Mouse (Mus musculus) liver, adult 2 months (tissue): ENCODE measurements around the gene Slfn9. TPM values are rescaled to one million over a fixed set of nuclear protein-coding genes. Genes with fewer than 3 reads are reported as not detected.
A peak's percentile ranks its signal among the peaks of the same experiment; 100 is the strongest.
"Not testable (repeated sequence)": the region's sequence is repeated elsewhere in the genome, so short reads cannot be mapped to it uniquely, and the experiment has no call there.

Source experiments
- DNase-seq: peaks from one replicate; pipeline ENCODE4 v3.0.0-alpha.2; 2011; ENCODE audit warnings: low read depth, low spot score; ENCODE audit errors: extremely low read depth
- H3K27ac ChIP-seq: fragments of 200-500 bp; replicated peaks from 2 replicates; pipeline ENCODE4 v1.5.1; 2012; ENCODE audit warnings: low read depth, mild to moderate bottlenecking, control low read depth, inconsistent platforms, low read length; ENCODE audit not compliant: insufficient read depth
- H3K27me3 ChIP-seq: fragments of 200-500 bp; 2 replicates; pipeline ENCODE4 v1.6.1; 2012; ENCODE audit warnings: mild to moderate bottlenecking, moderate library complexity, low read length, inconsistent platforms; ENCODE audit not compliant: control insufficient read depth, insufficient read depth
- H3K36me3 ChIP-seq: fragments of 200-500 bp; 2 replicates; pipeline ENCODE4 v1.6.1; 2012; ENCODE audit warnings: low read length, inconsistent platforms; ENCODE audit not compliant: control insufficient read depth, insufficient read depth
- H3K4me1 ChIP-seq: fragments of 200-500 bp; 2 replicates; pipeline ENCODE4 v1.6.1; 2011; ENCODE audit warnings: low read length; ENCODE audit not compliant: control insufficient read depth, insufficient read depth
- H3K4me3 ChIP-seq: fragments of 200-500 bp; 2 replicates; pipeline ENCODE4 v1.5.1; 2011; ENCODE audit warnings: low read depth, mild to moderate bottlenecking, control low read depth, low read length, moderate library complexity; ENCODE audit not compliant: insufficient read depth
- H3K79me2 ChIP-seq: fragments of 200-500 bp; 2 replicates; pipeline ENCODE4 v1.6.1; 2012; ENCODE audit warnings: inconsistent platforms, mild to moderate bottlenecking, low read length, moderate library complexity; ENCODE audit not compliant: control insufficient read depth, insufficient read depth
- H3K9ac ChIP-seq: fragments of 200-500 bp; 2 replicates; pipeline ENCODE4 v1.6.1; 2012; ENCODE audit warnings: low read depth, mild to moderate bottlenecking, control low read depth, inconsistent platforms, low read length
- CTCF ChIP-seq: fragments of 200-500 bp; IDR thresholded peaks from 2 replicates; pipeline ENCODE4 v1.5.1; 2011; ENCODE audit warnings: low read depth, low read length, control low read depth
- POLR2A ChIP-seq: fragments of 200-500 bp; IDR thresholded peaks from 2 replicates; pipeline ENCODE4 v1.6.1; 2011; ENCODE audit warnings: low read length, control low read depth; ENCODE audit not compliant: insufficient read depth; ENCODE audit errors: extremely low read depth
- WGBS: fragments of 180-500 bp; shearing (Covaris S2); methylation state at CpG from one replicate; pipeline ENCODE4 v1.1.7; 2018; 5-methylcytosine and 5-hydroxymethylcytosine counted together
- polyA plus RNA-seq: library from polyadenylated mRNA; depleted of rRNA; stranded (reverse); fragments of >200 nt; gene quantifications from 2 replicates; pipeline ENCODE4 v1.2.3, GENCODE M21; 2012; rRNA removed
- total RNA-seq: library from RNA; depleted of rRNA; stranded (reverse); fragments of >200 nt; gene quantifications from 2 replicates; pipeline ENCODE4 v1.2.3, GENCODE M21; 2014; rRNA removed

The Slfn9 gene
- 2.7 and 3.1 TPM in 2 replicates for total RNA-seq
- polyA plus RNA-seq = 0.20 and 0.25 TPM in 2 replicates

GRCm38 (mm10) chr11:82991469-82992166 is at the start of gene Slfn9:
Gene Slfn9 (minus strand): TSS chr11:82991830.
- peaks cover 2% of the 10 kb centered on the region; the same call in 1 of the 2 replicates for H3K4me1 ChIP-seq
- H3K4me3 ChIP-seq = peak within 1 kb of the TSS; percentile 64
- no peaks in the 10 kb centered on the region for H3K79me2 ChIP-seq
- H3K36me3 ChIP-seq = no peaks in the 10 kb centered on the region
- peak; percentile 64 for DNase-seq
- H3K27ac ChIP-seq = peak within 1 kb of the TSS; percentile 72
- H3K9ac ChIP-seq = peak within 1 kb of the TSS; percentile 66
- TF ChIP-seq POLR2A = no peak
- TF ChIP-seq CTCF = no peak
- no peaks in the 10 kb centered on the region for H3K27me3 ChIP-seq
- 3% methylated on average over 14 of the region's 14 CpGs for WGBS

- Histone ChIP-seq H3K27me3 (no peaks in the 10 kb centered on the region), H3K79me2 (no peaks in the 10 kb centered on the region), H3K36me3 (no peaks in the 10 kb centered on the region), H3K4me1 (no peaks in the 10 kb centered on the region), H3K27ac (no peak overlapping the region), H3K4me3 (no peak overlapping the region), H3K9ac (no peak overlapping the region)
- DNase-seq = no peak
- TF ChIP-seq CTCF (no peak), POLR2A (no peak)
Observed at GRCm38 (mm10) chr11:83041000-83041399, 49.4 kb upstream of the Slfn9 start.

GRCm38 (mm10) chr11:83040325-83040724 is 48.7 kb upstream of the Slfn9 start:
- Histone ChIP-seq H3K4me3 (peak overlapping the region; percentile 27; the same call in 1 of the 2 replicates), H3K79me2 (no peaks in the 10 kb centered on the region), H3K27me3 (no peaks in the 10 kb centered on the region), H3K36me3 (no peaks in the 10 kb centered on the region), H3K27ac (no peak overlapping the region), H3K4me1 (no peaks in the 10 kb centered on the region), H3K9ac (no peak overlapping the region)
- no peak for DNase-seq
- TF ChIP-seq POLR2A (no peak), CTCF (no peak)
- WGBS = 6% methylated on average over 1 of the region's 1 CpGs

- Histone ChIP-seq H3K36me3 (no peaks in the 10 kb centered on the region), H3K4me1 (no peaks in the 10 kb centered on the region), H3K9ac (no peak overlapping the region), H3K27ac (no peak overlapping the region), H3K27me3 (no peaks in the 10 kb centered on the region), H3K79me2 (no peaks in the 10 kb centered on the region), H3K4me3 (peak overlapping the region; percentile 27; the same call in 1 of the 2 replicates)
- WGBS = 5% methylated on average over 19 of the region's 19 CpGs
- no peak for DNase-seq
- no peak for TF ChIP-seq CTCF
- no peak for TF ChIP-seq POLR2A
Observed at GRCm38 (mm10) chr11:83039796-83040195, 48.2 kb upstream of the Slfn9 start.

GRCm38 (mm10) chr11:83039156-83039555 is 47.5 kb upstream of the Slfn9 start:
- H3K27me3 ChIP-seq = no peaks in the 10 kb centered on the region
- no peaks in the 10 kb centered on the region for H3K36me3 ChIP-seq
- H3K4me3 ChIP-seq = no peak overlapping the region
- H3K4me1 ChIP-seq = no peaks in the 10 kb centered on the region
- no peak for TF ChIP-seq POLR2A
- no peak for TF ChIP-seq CTCF
- DNase-seq = no peak
- no peak overlapping the region for H3K9ac ChIP-seq
- no peaks in the 10 kb centered on the region for H3K79me2 ChIP-seq
- H3K27ac ChIP-seq = no peak overlapping the region
- 67% methylated on average over 1 of the region's 1 CpGs for WGBS

GRCm38 (mm10) chr11:83038686-83039085 is 47.1 kb upstream of the Slfn9 start:
- not testable (repeated sequence) for H3K36me3 ChIP-seq, H3K27ac ChIP-seq, H3K27me3 ChIP-seq, H3K79me2 ChIP-seq, DNase-seq, H3K9ac ChIP-seq, H3K4me3 ChIP-seq, H3K4me1 ChIP-seq
- WGBS = 76% methylated on average over 3 of the region's 3 CpGs
